Mouse (Mus musculus): ENCODE data around the gene Rimbp2.

GRCm38 (mm10) chr5:128863497-128863896, 89.8 kb downstream of the Rimbp2 start:
- TF ChIP-seq CTCF (IDR thresholded peaks at IDR 0.05; ENCODE audit: insufficient read depth, low read length) (no peak), POLR2A (IDR thresholded peaks at IDR 0.05; ENCODE audit: borderline replicate concordance, extremely low read depth, low read depth, low read length) (no peak)

Data from lung, adult 2 months (tissue).